Mouse (Mus musculus) cerebellum, postnatal 10 days (tissue): ENCODE measurements around the gene Cnnm2.
A peak's percentile ranks its signal among the peaks of the same experiment; 100 is the strongest.
"Not testable (repeated sequence)": the region's sequence is repeated elsewhere in the genome, so short reads cannot be mapped to it uniquely, and the experiment has no call there.

Experiments used
- DNase-seq, 2 experiments: peaks; one replicate each; pipeline ENCODE4 v3.0.0; 2021; ENCODE audit warnings: mixed read lengths in 2 of 2

The Cnnm2 gene

DNA sequence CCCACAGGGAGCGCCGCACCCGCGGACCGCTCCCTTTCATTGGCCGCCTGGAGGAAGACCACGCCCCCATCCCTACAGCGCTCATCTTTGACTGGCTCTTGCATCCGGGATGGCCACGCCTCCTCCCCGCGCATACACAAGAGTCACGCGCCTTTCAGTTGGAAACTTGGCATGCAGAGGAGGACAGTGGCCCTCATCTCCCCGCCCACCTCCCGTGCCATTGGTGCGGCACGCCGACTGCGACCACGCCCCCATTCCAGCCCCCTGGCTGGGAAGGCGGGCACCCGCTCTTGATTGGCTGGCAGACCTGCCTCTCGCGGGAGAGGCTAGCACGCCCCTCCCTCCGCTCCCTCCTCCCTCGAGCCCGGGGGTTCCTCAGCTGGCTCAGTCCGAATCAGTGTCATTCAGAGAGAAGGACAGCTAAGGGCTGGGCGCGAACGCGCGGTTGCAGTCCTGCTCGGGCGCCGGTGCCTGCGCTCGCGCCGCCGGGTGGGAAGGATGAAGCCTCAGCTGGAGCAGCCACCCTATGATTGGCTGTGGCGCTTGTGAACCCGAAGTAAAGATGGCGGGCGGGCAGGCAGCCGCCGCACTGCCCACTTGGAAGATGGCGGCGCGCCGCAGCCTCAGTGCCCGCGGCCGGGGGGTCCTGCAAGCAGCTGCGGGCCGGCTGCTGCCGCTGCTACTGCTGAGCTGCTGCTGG, at the start of gene Cnnm2:
Cnnm2 (plus strand) TSS at position 350 of the 700 bp plus-strand sequence.
- peak; percentile 100 for DNase-seq

DNA sequence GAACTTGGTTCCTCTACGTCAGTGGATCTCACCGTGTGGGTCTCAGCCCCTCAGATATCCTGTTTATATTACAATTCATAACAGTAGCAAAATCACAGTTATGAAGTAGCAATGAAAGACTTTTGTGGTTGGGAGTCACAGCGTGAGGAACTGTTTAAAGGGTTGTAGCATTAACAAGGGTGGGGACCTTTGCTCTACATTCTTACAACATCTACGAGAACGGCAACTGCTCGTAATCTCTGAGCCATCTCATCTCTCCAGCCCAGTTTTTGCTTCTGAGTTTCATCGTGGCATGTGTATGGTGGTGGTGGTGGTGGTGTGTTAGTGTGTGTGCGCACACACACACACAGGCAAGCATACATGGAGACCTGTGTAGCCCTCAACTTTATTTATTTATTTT, 47.2 kb upstream of the Cnnm2 start:
- DNase-seq, result no peak

DNA sequence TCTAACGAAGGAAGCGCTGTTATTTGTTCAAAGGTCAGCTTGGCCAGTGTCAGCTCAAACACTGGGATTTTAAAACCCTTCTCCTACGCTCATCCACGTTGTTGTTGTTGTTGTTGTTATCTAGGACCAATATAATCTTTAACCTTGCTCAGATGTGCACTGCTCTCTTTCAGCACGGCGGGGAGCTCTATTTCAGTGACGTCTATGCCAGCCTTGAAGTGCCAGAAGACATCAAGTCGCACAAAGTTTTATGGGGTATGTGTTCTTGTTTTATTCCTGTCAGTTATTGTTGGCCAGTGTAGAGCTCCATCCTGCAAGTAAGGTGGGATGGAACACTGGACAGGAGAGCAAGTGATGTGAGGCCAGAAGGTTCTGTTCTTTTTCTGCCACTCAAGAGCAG, 46.4 kb upstream of the Cnnm2 start:
- DNase-seq, result no peak

DNA sequence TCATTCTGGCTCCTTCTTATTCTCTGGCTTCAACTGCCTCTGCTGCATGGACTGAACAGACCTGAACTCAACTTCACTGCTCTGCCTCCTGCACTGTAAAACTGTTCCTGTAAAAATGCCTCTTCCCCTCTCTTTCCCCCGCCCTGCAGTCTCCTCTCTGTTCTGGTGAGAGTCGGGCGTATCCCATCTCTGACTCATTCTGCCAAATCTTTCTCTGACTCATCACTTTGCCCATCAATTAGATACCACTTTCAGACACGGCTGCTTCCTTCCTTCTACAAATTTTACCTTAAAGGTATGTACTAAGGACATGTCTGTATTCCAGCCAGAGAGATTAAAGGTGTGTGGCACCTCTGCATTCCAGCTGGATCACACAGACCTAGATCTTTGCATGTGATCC, 43.2 kb upstream of the Cnnm2 start:
- no peak for DNase-seq

DNA sequence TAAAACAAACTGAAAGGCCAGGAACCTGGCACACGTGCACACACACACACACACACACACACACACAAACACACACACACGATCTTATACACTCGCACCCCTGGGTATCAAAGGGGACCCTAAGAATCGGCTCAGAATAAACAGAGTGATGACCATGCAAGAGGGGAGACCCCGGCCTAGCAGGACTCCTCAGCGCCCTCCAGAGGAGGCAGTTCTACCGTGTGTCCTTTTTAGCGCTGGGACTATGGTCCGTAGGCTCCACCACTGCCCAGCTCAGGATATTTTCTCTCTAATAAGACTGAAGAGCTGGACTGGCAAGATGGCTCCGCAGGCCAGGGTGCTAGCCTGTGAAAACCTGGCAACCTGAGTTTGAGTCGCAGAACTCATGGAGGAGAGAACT, 37.0 kb upstream of the Cnnm2 start:
- no peak for DNase-seq

DNA sequence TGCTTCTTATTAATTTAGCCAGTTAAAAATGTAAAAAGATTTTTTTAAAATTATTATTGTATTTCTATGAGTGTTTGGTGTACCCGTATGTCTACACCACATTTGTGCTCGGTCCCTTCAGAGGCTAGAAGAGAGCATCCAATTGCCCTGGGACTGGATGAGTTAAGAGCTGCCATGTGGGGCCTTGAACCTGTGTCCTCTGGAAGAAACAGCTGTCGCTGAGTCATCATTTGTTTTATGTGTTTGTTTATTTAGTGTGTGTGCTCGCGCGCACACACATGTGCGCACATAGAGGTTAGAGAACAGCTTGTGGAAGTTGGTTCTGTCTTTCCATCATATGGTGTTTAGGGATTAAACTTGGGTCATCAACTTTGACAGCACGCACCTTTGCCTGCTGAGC, 35.3 kb upstream of the Cnnm2 start:
- DNase-seq, result no peak

DNA sequence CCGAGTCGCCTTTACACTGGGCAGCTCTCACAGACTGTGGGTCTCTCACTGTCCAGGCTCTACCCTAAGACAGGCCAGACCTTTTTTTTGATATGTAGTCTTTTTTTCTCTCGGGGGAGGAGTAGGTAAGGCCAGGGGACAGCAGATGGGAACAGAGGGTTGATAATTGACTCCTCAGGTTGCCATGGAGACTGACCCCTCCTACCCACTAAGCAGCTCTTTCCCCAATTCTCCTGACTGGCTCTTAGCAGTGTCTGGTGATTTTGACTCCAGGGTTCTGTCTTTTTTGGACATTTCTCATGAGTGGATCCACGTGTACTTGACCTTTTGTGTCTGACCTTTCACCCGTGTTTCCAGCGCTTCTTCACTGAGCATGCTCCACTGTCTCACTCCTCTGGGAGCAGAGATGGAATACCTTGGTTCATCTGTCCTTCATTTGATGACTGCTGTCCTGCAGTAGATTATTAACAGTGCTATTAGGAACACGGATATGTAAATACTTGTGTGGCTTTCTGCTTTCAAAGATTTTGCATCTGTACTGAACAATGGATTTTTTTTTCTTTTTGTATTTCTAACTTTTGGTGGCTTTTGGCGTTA, 34.2 kb upstream of the Cnnm2 start:
- DNase-seq, result peak; percentile 58 to 74

DNA sequence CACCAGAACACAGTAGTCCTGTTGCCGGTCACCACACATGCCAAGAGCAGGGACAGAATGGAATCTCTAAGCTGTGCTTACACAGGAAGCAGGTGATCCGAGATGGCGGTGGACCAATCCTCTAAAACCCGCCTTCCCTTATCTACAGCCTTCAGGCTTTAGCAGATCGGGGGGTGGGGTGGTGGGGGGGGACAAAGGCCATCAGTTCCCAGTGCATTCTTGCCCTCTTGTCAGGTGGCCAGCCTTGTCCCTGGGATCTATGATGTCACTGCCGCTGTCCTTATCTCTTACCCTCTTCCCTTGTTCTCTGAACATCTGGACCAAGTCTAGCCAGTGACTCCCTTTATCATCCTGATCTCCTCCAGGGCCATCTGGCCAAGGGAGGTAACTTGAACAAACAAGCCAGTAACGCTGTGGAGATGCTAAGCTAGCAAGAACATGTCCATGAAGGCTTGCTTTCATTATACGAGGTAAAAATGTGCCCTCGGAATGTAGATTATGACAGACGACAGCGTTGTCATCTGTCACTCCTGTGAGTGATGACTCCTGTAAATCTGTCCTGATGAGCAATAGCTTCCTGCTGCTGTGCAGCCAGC, 33.4 kb upstream of the Cnnm2 start:
- no peak for DNase-seq

DNA sequence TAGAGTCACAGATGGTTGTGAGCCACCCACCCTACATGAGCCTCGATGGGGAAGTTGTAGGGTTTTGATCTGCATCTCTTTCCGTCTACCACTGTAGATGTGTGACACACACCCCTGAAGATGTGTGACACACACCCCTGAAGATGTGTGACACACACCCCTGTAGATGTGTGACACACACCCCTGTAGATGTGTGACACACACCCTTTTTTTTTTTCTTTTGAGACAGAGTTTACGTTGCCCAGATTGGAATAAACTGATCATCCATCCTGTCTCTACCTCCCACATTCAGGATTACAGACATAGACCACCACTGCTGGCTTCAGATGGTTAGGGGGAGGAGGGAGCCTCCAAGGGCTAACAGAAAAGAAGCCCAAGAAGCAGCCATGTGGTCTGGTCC, 32.5 kb upstream of the Cnnm2 start:
- DNase-seq, result no peak

DNA sequence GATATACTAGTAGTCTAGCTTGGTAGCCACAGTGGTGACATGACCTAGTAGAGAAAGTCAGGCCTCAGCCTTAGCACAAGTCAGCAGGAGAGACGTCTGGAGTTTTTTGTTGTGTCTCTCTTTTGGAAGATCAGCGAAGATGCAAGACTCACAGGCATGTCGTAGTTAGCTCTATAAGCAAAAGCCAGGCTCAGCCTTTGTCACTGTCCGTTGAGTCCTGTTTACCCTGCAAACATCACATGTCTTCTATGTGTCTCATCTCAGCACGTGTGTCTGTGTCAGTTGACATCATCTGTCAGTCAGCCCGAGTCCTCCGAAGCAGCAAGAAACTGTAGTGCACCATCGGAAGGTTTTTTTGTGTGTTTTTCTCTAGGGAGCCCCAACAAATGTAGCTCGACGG, 30.0 kb upstream of the Cnnm2 start:
- no peak for DNase-seq

DNA sequence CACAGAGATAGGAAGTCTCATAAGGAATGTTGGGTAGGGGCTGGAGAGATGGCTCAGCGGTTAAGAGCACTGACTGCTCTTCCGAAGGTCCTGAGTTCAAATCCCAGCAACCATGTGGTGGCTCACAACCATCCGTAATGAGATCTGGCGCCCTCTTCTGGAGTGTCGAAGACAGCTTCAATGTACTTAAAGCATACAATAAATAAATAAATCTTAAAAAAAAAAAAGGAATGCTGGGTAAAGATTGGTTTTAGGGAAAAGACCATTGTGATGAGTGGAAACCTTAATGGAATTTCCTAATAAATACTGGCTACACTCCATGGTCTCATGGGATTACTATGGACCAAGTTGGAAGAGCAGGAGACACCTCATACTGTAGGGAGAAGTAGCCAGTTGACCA, 28.7 kb upstream of the Cnnm2 start:
- DNase-seq, result not testable (repeated sequence)

DNA sequence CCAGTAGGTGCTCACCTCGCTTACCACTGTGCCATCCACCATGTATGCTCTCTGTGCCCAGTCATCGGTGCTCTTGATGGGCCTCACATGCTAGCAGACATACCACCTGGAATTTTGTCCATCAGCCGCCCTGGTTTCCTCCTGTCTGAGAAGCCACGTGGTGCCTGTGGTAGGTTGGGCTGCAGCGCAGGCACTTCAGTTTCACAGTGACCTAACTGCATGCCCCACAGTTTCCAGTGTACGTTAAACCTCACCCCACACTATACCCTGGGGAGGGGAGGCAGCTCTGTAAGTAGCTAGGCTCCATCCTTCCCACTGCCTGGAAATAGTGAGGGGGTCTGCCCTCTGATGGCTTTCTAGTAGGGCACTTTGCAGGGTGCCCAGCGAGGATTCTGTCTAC, 27.8 kb upstream of the Cnnm2 start:
- DNase-seq, result no peak

DNA sequence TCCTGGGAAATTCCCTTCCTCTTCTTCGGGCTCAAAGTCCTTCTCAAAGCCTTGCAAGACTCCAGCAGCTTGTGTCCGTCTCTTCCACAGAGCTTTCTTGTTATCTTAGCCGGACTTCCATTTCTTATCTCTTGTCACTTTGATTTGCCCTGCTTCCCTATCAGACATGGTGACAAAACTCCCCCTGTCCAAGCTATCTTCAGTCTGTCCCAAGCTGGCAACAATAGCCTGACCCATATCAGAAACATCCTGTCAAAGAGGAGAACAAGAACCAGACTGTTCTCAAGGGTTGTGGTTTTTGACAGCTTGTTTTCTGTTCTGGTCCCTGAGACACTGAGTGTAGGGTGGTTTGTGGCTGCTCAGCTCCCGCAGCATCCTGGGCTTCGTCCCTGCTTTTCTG, 26.2 kb upstream of the Cnnm2 start:
- DNase-seq, result no peak

DNA sequence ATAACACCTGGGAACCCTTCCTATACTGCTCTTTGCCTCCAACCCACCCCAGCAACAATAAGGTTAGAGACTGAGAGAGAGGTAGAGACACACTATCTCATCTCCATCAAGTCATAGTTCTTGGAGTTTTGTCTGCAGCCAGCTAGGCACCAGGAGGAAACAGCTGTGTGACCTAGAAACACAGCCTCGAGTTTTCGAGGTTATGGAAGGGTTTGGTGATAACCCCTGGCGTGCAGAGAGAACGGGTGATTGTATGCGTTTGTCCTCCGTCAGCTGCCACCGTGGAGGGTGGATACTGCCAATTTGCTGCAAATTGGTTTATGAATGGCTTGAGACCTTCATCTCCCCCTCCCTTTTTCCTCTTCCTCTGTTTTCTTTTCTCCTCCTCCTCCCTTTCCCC, 24.3 kb upstream of the Cnnm2 start:
- no peak for DNase-seq

DNA sequence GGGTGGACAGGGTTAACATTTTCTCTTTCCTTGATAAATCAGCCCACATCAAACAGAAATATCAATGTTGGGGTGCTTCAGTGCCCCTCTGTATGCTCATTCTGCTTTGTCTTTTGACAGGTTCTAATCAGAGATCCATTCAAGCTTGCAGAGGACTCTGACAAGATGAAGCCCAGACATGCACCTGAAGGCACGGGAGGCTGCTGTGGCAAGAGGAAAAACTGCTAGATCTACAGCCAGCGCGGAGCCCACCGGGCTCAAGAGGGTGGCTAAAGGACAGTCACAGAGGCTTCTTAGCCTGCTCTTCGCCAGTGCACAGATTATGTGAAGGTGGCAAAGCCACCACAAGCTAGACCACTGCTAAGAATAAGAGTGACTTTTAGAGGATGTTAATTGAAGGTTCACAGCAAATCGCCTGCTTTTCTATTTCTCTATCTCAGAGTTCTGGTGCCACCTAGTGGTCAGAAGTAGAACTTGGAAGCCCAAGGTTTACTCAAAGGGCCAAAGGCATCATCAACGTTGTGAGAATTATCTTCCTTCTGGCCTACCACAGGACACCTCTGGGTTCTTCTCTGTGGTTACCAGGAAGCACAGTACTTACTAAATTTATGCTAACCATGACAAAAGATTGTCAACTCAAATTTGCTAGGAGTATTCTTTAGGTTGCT, 20.9 kb upstream of the Cnnm2 start:
- DNase-seq, result peak; percentile 84 to 90

DNA sequence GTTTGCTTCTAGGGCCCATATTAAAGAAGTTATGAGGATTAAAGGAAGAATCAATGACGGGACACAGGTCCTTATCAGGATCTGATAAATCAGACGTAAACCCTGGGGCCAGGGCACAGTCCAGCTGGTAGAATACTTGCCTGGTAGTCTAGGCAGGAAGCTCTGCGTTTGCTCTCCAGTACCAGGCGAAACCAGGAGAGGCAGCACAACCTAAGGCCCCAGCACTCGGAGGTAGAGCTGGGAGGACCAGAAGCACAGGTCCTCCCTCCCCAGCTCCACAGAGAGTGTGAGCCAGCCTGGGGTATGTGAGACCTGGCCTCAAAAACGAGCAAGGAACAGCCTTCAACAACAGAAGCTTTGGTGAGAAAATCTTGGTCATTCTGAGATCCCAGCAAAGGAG, 19.8 kb upstream of the Cnnm2 start:
- DNase-seq, result no peak

DNA sequence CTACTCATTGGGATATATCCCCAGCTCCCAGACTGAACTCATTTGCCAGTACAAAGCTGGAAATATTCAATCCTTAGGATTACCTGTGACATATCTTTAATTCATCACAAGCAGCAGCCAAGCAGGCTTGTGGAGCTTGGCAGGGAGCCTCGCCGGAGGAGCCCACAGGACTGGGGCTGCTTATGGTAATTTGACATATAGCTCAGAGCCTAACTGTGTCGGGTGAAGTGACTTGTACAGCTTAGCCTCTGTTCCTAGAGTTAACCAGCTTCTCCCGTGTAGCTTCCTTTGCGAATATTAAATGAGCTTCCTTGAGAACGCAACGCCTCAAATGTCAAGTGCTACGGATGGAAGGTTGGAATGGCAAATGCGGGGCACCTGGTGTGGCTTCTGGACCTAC, 16.7 kb upstream of the Cnnm2 start:
- no peak for DNase-seq

DNA sequence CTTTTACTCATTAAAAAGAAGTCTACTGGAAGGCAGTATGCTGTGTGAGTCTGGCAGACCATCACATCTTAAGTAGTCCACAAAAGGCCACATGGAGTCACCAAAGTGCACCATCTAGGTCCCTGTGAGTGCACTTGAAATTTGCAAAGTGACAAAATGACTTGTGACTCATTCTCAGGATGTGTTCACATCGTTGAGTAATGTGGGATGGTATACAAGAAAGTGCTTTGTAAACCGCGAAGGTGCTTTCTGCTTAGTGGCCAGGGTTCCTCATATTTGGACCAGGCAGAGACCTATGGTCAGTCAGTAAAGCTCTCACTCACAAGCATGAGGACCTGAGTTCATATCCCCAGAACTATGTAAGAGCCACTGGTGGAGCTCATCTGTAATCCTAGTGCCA, 13.6 kb upstream of the Cnnm2 start:
- no peak for DNase-seq

DNA sequence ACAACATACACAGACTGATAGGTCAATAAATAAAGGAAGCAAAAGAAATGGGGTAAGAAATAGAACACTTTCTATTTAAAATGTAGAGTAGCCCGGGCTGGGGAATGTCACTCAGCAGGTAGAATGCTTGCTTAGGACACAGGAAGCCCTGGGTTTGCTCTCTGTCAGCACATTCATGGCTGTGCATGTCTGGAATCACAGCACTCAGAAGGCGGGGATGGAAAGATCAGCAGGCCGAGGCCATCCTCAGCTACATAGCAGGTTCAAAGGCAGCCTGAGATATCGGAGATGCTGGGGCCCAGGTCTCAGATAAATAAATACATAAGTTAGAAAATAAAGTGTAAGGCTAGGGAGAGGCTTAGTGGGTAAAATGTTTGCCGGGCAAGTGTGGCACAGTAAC, 9.2 kb upstream of the Cnnm2 start:
- DNase-seq, result no peak

DNA sequence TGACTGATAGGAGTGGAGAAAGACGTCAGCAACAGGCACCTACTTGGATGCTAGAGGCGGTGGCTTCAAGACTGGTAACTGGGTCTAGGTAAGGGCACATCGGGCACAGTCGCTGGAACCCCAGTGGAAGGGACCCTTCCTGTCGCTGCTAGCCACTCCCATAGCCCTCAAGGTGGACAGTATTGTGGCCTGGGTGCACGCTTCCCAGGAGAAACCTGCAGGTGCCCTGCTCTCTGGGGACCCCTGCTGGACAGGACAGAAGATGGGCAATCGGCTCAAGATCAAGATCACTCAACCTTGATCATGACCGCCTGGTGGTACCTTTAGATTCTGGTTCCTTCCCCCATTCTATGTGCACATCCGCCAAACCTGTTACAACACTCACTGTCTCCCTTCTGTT, 6.3 kb upstream of the Cnnm2 start:
- peak; percentile 36 to 46 for DNase-seq

DNA sequence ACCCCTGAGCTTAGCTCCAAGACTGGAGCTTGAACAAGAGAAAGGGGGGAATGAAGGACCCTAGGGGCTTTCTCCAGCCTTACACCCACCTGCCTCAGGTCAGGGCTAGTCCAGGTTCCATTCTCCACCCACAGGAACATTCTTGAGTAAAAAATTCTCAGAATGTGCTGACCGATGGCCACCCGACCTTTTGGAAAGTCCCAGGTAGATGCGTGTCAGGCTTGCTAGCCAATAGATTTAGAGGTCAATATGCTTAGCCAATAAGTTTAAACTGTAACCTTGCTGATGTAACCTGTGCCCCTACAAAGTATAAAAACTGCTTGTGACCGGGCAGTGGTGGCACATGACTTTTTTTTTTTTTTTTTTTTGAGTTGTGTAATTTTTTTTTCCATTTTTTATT, 5.2 kb upstream of the Cnnm2 start:
- DNase-seq, result no peak

DNA sequence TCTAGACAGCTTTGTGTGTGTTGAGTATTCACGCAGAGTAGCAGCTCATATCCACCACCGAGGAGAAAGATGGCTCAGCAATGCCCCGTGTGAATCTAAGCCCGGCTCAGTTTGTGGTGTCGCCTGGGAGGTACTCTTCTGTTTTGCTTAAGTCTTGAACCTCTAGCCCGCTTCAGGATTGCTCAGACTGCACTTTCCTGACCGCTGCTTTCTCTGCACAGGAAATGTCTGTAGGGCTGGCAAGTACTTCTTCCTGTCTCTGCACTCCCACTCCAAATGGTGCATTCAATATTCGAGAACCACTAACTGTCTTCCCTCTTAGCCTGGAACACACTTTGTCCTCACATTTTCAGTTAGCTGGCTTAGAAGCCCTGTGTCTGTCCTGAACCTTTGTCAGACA, 2.3 kb upstream of the Cnnm2 start:
- DNase-seq, result no peak

DNA sequence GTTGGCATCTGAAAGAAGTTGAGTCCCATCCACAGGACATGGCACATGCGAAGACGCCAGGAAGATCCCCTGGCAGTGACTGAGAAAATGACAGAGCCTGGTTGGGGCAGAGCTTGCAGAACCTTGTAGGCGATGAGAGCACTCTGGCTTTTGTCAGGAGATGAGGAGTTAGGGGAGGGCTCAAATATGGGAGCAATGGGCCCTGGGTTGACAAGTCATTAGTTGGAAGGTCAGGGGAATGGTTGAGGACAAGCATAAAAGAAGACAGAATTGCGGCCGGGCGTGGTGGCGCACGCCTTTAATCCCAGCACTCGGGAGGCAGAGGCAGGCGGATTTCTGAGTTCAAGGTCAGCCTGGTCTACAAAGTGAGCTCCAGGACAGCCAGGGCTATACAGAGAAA, 1.5 kb upstream of the Cnnm2 start:
- DNase-seq, result not testable (repeated sequence)
